Mouse (Mus musculus) cerebral cortex, adult 2 months (tissue): ENCODE data around the gene Sspn.

Experiments
- WGBS: fragments of 180-500 bp; shearing (Covaris S2); methylation state at CpG from one replicate; pipeline ENCODE4 v1.1.7; 2018; 5-methylcytosine and 5-hydroxymethylcytosine counted together

Sspn gene

DNA sequence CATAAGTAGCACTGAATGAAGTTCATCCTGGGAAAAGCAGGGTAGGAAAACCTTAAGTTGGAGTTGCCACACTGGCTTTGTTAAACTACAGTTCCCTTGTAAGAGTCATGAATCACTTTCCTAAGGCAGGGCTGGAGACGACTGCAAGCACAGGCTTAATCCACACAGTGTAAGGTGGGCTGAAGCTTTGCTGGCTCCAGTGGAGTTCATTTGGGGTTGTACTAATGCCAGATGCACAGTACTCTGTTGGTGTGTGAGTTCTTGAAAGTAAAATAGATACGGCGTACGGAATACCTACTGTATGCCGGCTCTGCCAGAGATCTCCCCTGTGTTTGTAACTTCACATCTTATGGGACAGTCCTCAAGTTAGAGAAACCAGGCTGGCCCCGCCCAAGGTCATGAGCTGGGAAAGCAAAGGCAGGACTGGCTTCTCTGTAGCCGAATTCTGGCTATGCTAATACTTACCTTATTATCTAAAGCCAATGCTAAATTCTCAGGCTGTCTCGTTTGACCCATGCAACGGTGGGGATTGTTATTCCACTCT is 3.3 kb downstream of the Sspn start:
- WGBS: 64% methylated on average over 9 of the region's 9 CpGs

- 79% methylated on average over 2 of the region's 2 CpGs for WGBS
Measured at GRCm38 (mm10) chr6:145935912-145936311, 4.5 kb downstream of the Sspn start.

DNA sequence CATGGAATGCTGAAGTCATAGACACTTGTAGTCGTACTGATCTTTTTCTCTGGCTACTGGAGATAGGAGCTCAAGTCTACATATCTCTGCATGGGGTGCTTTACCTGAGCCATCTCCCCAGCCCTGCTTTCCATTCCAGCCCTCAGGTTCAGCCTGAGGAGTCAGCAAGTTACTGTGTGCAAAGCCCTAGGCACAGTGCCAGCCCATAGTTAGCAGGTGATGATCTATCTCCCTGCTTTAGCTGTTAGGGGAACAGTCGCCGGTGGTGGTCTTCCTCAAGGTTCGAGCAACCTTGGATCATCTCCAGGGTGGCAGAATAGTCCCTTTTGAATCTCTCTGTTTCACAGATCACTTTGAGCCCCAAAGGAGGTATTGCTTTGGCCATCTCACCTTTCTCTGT is 5.1 kb downstream of the Sspn start:
- 96% methylated on average over 4 of the region's 4 CpGs for WGBS

DNA sequence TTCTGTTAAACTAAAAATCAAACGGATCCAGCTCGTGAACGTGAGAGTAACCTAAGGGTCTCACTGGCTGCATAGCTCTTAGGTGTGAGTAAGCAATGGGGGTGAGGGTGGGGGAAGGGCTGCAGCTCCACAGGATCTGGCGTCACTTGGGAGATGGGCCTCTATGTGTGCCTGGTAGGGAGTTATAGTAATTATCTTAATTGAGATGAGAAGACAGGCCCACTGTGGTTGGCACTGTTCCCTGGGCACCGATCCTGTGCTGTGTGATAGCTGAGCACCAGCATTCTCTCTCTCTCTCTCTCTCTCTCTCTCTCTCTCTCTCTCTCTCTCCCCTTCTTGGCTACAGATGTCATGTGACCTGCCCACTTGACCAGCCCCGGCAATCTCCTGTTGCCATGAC is 9.4 kb downstream of the Sspn start:
- 70% methylated on average over 6 of the region's 6 CpGs for WGBS

GRCm38 (mm10) chr6:145942263-145942966 is 11.0 kb downstream of the Sspn start:
- WGBS: 91% methylated on average over 12 of the region's 12 CpGs

- WGBS: 88% methylated on average over 3 of the region's 3 CpGs
Measured at GRCm38 (mm10) chr6:145943414-145943813, 12.0 kb downstream of the Sspn start.

DNA sequence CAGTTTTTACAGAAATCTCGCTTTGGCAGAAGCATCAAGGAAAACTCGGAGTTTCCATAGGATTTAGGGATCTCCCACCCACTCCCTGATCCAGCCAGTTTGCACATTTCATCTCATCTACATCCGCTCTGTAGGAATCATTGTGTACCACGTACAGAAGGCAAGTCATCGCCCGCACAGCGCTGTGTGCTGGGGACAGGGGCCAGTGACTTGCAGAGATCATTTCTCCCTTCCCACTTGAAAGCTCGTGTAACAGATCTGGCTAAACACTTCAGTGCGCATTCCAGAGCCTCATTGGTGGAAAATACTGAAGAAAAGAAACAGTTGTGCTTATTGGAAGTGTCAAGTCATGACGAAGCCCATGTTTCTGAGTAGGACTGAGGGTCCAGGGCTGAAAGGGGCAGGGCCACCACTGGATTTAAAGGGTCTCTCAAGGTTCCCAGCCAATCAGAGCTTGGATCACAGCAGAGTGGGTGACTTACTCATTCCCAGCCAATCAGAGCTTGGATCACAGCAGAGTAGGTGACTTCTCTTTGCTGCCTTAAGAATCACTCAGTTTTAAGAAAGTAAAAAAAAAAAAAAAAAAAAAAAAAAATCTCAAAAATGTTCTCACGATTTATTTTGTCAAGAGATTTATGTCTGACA is 14.4 kb downstream of the Sspn start:
- WGBS: 71% methylated on average over 11 of the region's 11 CpGs

DNA sequence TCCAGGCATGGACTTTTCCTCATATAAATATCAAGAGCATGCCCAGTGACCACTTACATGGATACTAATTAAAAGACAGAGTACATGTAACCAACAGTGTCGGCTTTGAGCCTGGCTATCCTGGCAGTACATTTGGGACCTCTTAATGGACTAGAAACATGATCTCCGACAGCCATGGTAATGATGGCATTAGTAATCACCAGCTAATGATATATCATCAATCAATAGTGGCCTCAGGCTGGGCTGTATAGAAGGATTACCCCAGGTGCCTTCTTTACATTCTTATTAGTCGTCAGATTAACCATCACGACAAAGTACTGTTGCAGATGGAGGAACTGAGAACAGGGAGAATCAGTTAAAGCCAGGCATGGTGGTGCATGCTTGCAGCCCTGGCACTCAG is 17.6 kb downstream of the Sspn start:
- 87% methylated on average over 4 of the region's 4 CpGs for WGBS

GRCm38 (mm10) chr6:145950626-145951025 is 19.2 kb downstream of the Sspn start:
- WGBS: 91% methylated on average over 5 of the region's 5 CpGs

DNA sequence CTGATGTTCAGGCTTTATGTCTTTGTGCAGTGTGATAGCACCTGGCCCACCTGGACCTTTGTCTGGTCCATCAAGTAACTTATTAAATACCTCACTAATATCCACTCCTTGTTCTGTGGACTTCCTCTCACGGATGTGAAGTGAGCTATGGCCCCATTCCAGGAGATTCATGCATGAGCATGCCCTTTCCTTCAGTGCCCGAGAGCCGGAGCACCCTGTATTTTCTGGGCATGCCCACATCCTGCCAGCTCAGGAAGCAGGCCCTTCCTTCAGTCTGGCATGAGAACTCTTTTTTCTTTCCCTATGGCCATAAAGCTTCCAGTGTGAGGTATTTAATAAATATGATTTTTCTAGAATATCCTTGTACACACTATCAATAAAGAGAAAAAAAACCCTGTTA is 21.2 kb downstream of the Sspn start:
- 72% methylated on average over 3 of the region's 3 CpGs for WGBS

- WGBS: 60% methylated on average over 13 of the region's 13 CpGs
Measured at GRCm38 (mm10) chr6:145953121-145953896, 21.9 kb downstream of the Sspn start.

GRCm38 (mm10) chr6:145957427-145957965 is 26.1 kb downstream of the Sspn start:
- 94% methylated on average over 6 of the region's 6 CpGs for WGBS

GRCm38 (mm10) chr6:145958070-145958469 is 26.6 kb downstream of the Sspn start:
- 46% methylated on average over 5 of the region's 5 CpGs for WGBS

DNA sequence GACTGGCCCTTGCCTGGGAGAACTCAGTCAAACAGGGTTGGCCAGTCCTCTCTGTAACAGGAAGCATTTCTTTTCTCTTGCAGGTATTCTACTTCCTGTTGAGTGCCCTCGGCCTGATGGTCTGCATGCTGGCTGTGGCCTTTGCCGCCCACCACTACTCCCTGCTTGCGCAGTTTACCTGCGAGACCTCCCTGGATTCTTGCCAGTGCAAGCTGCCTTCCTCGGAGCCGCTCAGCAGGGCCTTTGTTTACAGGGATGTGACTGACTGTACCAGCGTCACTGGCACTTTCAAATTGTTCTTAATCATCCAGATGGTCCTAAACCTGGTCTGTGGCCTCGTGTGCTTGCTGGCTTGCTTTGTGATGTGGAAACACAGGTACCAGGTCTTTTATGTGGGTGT is 29.6 kb downstream of the Sspn start:
- 74% methylated on average over 8 of the region's 8 CpGs for WGBS

DNA sequence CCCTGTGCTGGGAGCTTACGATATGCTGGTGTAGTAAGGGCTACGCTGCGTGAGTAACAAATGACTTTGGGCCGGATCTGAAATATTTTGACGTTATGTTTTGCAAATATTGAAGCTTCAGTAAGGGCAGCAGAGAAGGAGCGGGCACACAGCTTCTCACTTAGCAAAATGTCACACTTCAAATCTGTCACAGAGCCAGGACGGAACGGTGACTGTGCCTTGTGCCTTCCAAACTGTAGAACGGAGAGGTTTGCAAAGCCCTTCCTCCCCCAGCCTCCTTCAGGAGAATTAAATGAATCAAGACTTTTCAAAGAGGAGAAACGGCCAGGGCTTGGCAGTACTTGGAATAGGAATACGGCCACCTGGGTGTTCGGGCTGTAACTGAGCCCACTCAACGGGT is 32.5 kb downstream of the Sspn start:
- 56% methylated on average over 13 of the region's 13 CpGs for WGBS

- WGBS: 56% methylated on average over 8 of the region's 8 CpGs
Measured at GRCm38 (mm10) chr6:145967693-145968092, 36.3 kb downstream of the Sspn start.

GRCm38 (mm10) chr6:145968301-145968818 is 36.9 kb downstream of the Sspn start:
- WGBS: 53% methylated on average over 7 of the region's 7 CpGs

DNA sequence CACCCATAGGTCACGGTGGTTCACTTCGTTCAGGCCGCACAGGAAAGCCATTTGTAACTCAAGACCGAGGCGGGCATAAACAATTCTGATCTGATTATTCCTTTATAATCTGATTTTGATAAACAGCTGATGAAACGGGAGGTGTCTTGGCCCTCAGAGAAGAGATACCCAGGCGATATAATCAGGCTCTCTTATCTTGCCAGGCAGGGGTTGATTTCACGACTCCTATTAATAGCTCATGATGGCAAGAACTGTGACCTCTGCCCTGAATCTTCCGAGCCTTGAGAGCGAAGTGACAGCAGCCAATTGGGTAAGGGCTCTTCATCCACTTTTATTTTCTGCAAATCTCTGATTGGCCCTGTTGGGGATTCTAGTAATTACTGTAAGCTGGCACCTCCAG is 37.4 kb downstream of the Sspn start:
- WGBS: 88% methylated on average over 10 of the region's 10 CpGs

GRCm38 (mm10) chr6:145969572-145969971 is 38.1 kb downstream of the Sspn start:
- WGBS: 85% methylated on average over 5 of the region's 5 CpGs

GRCm38 (mm10) chr6:145972107-145972506 is 40.7 kb downstream of the Sspn start:
- WGBS: 84% methylated on average over 4 of the region's 4 CpGs

GRCm38 (mm10) chr6:145972836-145973235 is 41.4 kb downstream of the Sspn start:
- 66% methylated on average over 6 of the region's 6 CpGs for WGBS

DNA sequence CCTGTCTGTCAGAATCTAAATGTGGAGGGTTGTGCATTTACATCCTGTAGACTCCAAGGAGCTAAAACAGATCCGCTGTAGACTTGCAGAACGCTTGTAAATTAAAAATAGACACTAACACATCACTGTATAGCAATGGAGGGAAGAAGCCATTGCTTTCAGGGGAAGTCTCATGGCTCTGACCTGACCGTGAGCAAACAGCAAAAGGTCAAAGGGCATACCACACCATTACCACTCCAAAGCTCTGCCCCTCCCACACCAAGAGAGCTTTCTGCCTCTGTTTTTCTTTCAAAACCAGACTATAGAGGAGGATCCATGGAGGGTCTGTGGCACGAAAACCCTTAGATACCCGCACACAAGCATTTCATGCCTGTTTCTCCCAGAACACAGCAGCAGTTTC is 41.9 kb downstream of the Sspn start:
- 57% methylated on average over 5 of the region's 5 CpGs for WGBS
